Mouse (Mus musculus): ENCODE results near the gene Nlrc5. TPM values are rescaled to one million over a fixed set of nuclear protein-coding genes. Genes with fewer than 3 reads are reported as not detected.

Gene Nlrc5
- total and polyA plus RNA-seq, 3 experiments = 2.3 to 4.9 (median 3.7) TPM

GRCm38 (mm10) chr8:94436112-94436572, 2.0 kb downstream of the Nlrc5 start:
- no peaks in the 10 kb centered on the region for H3K36me3 ChIP-seq (ENCODE audit: control insufficient read depth, insufficient read depth, low read length)
- H3K79me2 ChIP-seq (replicated peaks; ENCODE audit: control insufficient read depth, insufficient read depth, low read length) = no peaks in the 10 kb centered on the region
- H3K9ac ChIP-seq (ENCODE audit: low read depth, low read length) = no peak overlapping the region
- H3K4me3 ChIP-seq = no peak overlapping the region
- TF ChIP-seq CTCF (IDR thresholded peaks at IDR 0.05) = no peak
- no peak for TF ChIP-seq EP300 (IDR thresholded peaks at IDR 0.05; ENCODE audit: insufficient read depth, low read depth, low read length)
- no peak for TF ChIP-seq POLR2A (IDR thresholded peaks at IDR 0.05; ENCODE audit: insufficient read depth, low read depth, low read length)
- H3K4me1 ChIP-seq (ENCODE audit: control insufficient read depth, insufficient read depth, low read length) = peaks cover 2% of the 10 kb centered on the region; the same call in 1 of the 2 replicates
- DNase-seq = no peak
- 93% methylated on average over 5 of the region's 5 CpGs for WGBS
- H3K27ac ChIP-seq = no peak overlapping the region
- intact Hi-C loops (cut with DNase I) = loop anchor here (5.0 kb wide), 1 partner anchor 36 kb away; no protein-coding TSS in a partner anchor
- H3K27me3 ChIP-seq (ENCODE audit: control insufficient read depth, insufficient read depth, low read length) = no peaks in the 10 kb centered on the region

- whole genome bisulfite sequencing = 62% methylated on average over 3 of the region's 3 CpGs
- Histone ChIP-seq H3K27ac (no peak overlapping the region), H3K4me3 (no peak overlapping the region), H3K36me3 (ENCODE audit: control insufficient read depth, insufficient read depth, low read length) (no peaks in the 10 kb centered on the region), H3K27me3 (ENCODE audit: control insufficient read depth, insufficient read depth, low read length) (no peaks in the 10 kb centered on the region), H3K4me1 (ENCODE audit: control insufficient read depth, insufficient read depth, low read length) (peaks cover 2% of the 10 kb centered on the region; the same call in 1 of the 2 replicates), H3K79me2 (replicated peaks; ENCODE audit: control insufficient read depth, insufficient read depth, low read length) (no peaks in the 10 kb centered on the region), H3K9ac (ENCODE audit: low read depth, low read length) (no peak overlapping the region)
- TF ChIP-seq POLR2A (IDR thresholded peaks at IDR 0.05; ENCODE audit: insufficient read depth, low read depth, low read length) (no peak), CTCF (IDR thresholded peaks at IDR 0.05) (no peak), EP300 (IDR thresholded peaks at IDR 0.05; ENCODE audit: insufficient read depth, low read depth, low read length) (no peak)
- no peak for DNase-seq
- intact Hi-C loops (cut with DNase I) = loop anchor here (5.0 kb wide), 1 partner anchor 35 kb away; no protein-coding TSS in a partner anchor
Measured at GRCm38 (mm10) chr8:94436900-94437299, 2.7 kb downstream of the Nlrc5 start.

- intact Hi-C loops (cut with DNase I) = loop anchor here (5.0 kb wide), 1 partner anchor 34 kb away; no protein-coding TSS in a partner anchor
- no peaks in the 10 kb centered on the region for H3K79me2 ChIP-seq (replicated peaks; ENCODE audit: control insufficient read depth, insufficient read depth, low read length)
- H3K27ac ChIP-seq = no peak overlapping the region
- no peaks in the 10 kb centered on the region for H3K36me3 ChIP-seq (ENCODE audit: control insufficient read depth, insufficient read depth, low read length)
- 91% methylated on average over 5 of the region's 5 CpGs for WGBS
- peaks cover 3% of the 10 kb centered on the region for H3K4me1 ChIP-seq (ENCODE audit: control insufficient read depth, insufficient read depth, low read length)
- no peak overlapping the region for H3K9ac ChIP-seq (ENCODE audit: low read depth, low read length)
- TF ChIP-seq EP300 (IDR thresholded peaks at IDR 0.05; ENCODE audit: insufficient read depth, low read depth, low read length) = no peak
- no peak for TF ChIP-seq CTCF (IDR thresholded peaks at IDR 0.05)
- no peak for TF ChIP-seq POLR2A (IDR thresholded peaks at IDR 0.05; ENCODE audit: insufficient read depth, low read depth, low read length)
- no peaks in the 10 kb centered on the region for H3K27me3 ChIP-seq (ENCODE audit: control insufficient read depth, insufficient read depth, low read length)
- DNase-seq = no peak
- no peak overlapping the region for H3K4me3 ChIP-seq
Measured at GRCm38 (mm10) chr8:94438659-94439058, 4.5 kb downstream of the Nlrc5 start.

- intact Hi-C loops (cut with DNase I) = loop anchor here (5.0 kb wide), 1 partner anchor 33 kb away; no protein-coding TSS in a partner anchor
- DNase-seq = no peak
- no peak overlapping the region for H3K27ac ChIP-seq
- H3K27me3 ChIP-seq (ENCODE audit: control insufficient read depth, insufficient read depth, low read length) = no peaks in the 10 kb centered on the region
- TF ChIP-seq CTCF (IDR thresholded peaks at IDR 0.05) (no peak), POLR2A (IDR thresholded peaks at IDR 0.05; ENCODE audit: insufficient read depth, low read depth, low read length) (no peak), EP300 (IDR thresholded peaks at IDR 0.05; ENCODE audit: insufficient read depth, low read depth, low read length) (no peak)
- no peaks in the 10 kb centered on the region for H3K36me3 ChIP-seq (ENCODE audit: control insufficient read depth, insufficient read depth, low read length)
- no peak overlapping the region for H3K4me3 ChIP-seq
- peaks cover 3% of the 10 kb centered on the region for H3K4me1 ChIP-seq (ENCODE audit: control insufficient read depth, insufficient read depth, low read length)
- no peak overlapping the region for H3K9ac ChIP-seq (ENCODE audit: low read depth, low read length)
- H3K79me2 ChIP-seq (replicated peaks; ENCODE audit: control insufficient read depth, insufficient read depth, low read length) = no peaks in the 10 kb centered on the region
Measured at GRCm38 (mm10) chr8:94439691-94440090, 5.5 kb downstream of the Nlrc5 start.

- no peak for TF ChIP-seq CTCF (IDR thresholded peaks at IDR 0.05)
- no peak for TF ChIP-seq EP300 (IDR thresholded peaks at IDR 0.05; ENCODE audit: insufficient read depth, low read depth, low read length)
- no peak for TF ChIP-seq POLR2A (IDR thresholded peaks at IDR 0.05; ENCODE audit: insufficient read depth, low read depth, low read length)
- WGBS = 97% methylated on average over 1 of the region's 1 CpGs
- Histone ChIP-seq H3K36me3 (ENCODE audit: control insufficient read depth, insufficient read depth, low read length) (no peaks in the 10 kb centered on the region), H3K79me2 (replicated peaks; ENCODE audit: control insufficient read depth, insufficient read depth, low read length) (no peaks in the 10 kb centered on the region), H3K9ac (ENCODE audit: low read depth, low read length) (no peak overlapping the region), H3K4me1 (ENCODE audit: control insufficient read depth, insufficient read depth, low read length) (peaks cover 3% of the 10 kb centered on the region), H3K4me3 (no peak overlapping the region), H3K27ac (no peak overlapping the region), H3K27me3 (ENCODE audit: control insufficient read depth, insufficient read depth, low read length) (no peaks in the 10 kb centered on the region)
- intact Hi-C loops (cut with DNase I) = no loop called here
- no peak for DNase-seq
Measured at GRCm38 (mm10) chr8:94440389-94440788, 6.2 kb downstream of the Nlrc5 start.

- WGBS = 87% methylated on average over 1 of the region's 1 CpGs
- intact Hi-C loops (cut with DNase I) = no loop called here
- Histone ChIP-seq H3K9ac (ENCODE audit: low read depth, low read length) (no peak overlapping the region), H3K4me3 (no peak overlapping the region), H3K4me1 (ENCODE audit: control insufficient read depth, insufficient read depth, low read length) (peaks cover 3% of the 10 kb centered on the region), H3K79me2 (replicated peaks; ENCODE audit: control insufficient read depth, insufficient read depth, low read length) (no peaks in the 10 kb centered on the region), H3K27me3 (ENCODE audit: control insufficient read depth, insufficient read depth, low read length) (no peaks in the 10 kb centered on the region), H3K27ac (no peak overlapping the region), H3K36me3 (ENCODE audit: control insufficient read depth, insufficient read depth, low read length) (no peaks in the 10 kb centered on the region)
- DNase-seq = no peak
- no peak for TF ChIP-seq POLR2A (IDR thresholded peaks at IDR 0.05; ENCODE audit: insufficient read depth, low read depth, low read length)
- no peak for TF ChIP-seq EP300 (IDR thresholded peaks at IDR 0.05; ENCODE audit: insufficient read depth, low read depth, low read length)
- no peak for TF ChIP-seq CTCF (IDR thresholded peaks at IDR 0.05)
Measured at GRCm38 (mm10) chr8:94441686-94442085, 7.5 kb downstream of the Nlrc5 start.

Measured in heart, adult 2 months (tissue).